Mouse (Mus musculus) liver, embryonic 14.5 days (tissue): Measurements from ENCODE around the gene Mab21l1.

ENCODE experiments used
- CTCF ChIP-seq: IDR thresholded peaks from 2 replicates; pipeline ENCODE4 v1.5.1; 2016; ENCODE audit warnings: antibody characterized with exemption, low read depth, control low read depth
- EP300 ChIP-seq: IDR thresholded peaks from 2 replicates; pipeline ENCODE4 v1.6.1; 2016; ENCODE audit warnings: antibody characterized with exemption, low read depth

DNA sequence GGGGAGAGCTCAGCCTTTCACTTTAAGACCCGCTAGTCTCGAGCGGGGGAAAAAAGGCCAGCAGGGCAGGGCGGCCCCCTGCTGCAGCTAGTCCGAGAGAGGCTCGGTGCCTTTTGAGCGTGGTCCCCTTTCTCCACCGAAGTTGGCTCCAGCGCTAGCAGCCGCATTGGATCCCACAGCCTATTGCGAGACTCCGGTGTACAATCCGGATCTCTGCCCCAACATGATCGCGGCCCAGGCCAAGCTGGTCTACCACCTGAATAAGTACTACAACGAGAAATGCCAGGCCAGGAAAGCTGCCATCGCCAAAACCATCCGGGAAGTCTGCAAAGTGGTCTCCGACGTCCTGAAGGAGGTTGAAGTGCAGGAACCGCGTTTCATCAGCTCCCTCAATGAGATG lies 461 bp downstream of the Mab21l1 start:
- TF ChIP-seq CTCF = no peak
- no peak for TF ChIP-seq EP300
